Mouse (Mus musculus) heart, embryonic 11.5 days (tissue): ENCODE measurements around the gene Wipi1. TPM values are rescaled to one million over a fixed set of nuclear protein-coding genes. Genes with fewer than 3 reads are reported as not detected.

Experiments used
- ATAC-seq: fragments of 200-750 bp; cut with Nextera tagmentation; replicated peaks from 2 replicates; pipeline ENCODE4 v1.8.0; 2017; ENCODE audit warnings: moderate library complexity; ENCODE audit not compliant: insufficient number of reproducible peaks, low FRiP score, low TSS enrichment
- H3K27ac ChIP-seq: fragments of 300-500 bp; sonication (generic); 2 replicates; pipeline ENCODE4 v1.5.1; 2014; ENCODE audit warnings: mild to moderate bottlenecking, low read depth, low read length
- H3K27me3 ChIP-seq: fragments of 300-500 bp; sonication (generic); 2 replicates; pipeline ENCODE4 v1.6.1; 2014; ENCODE audit warnings: mild to moderate bottlenecking, low read length, mixed read lengths; ENCODE audit not compliant: control insufficient read depth, insufficient read depth
- H3K36me3 ChIP-seq: fragments of 300-500 bp; sonication (generic); 2 replicates; pipeline ENCODE4 v1.6.1; 2014; ENCODE audit warnings: mild to moderate bottlenecking, low read length, moderate library complexity, mixed read lengths; ENCODE audit not compliant: control insufficient read depth, insufficient read depth
- H3K4me1 ChIP-seq: fragments of 300-500 bp; sonication (generic); 2 replicates; pipeline ENCODE4 v1.6.1; 2014; ENCODE audit warnings: low read length; ENCODE audit not compliant: control insufficient read depth, insufficient read depth
- H3K4me2 ChIP-seq: fragments of 300-500 bp; sonication (generic); 2 replicates; pipeline ENCODE4 v1.6.1; 2014; ENCODE audit warnings: mild to moderate bottlenecking, moderate library complexity
- H3K4me3 ChIP-seq: fragments of 300-500 bp; sonication (generic); 2 replicates; pipeline ENCODE4 v1.5.1; 2014; ENCODE audit warnings: low read depth, low read length
- H3K9ac ChIP-seq: fragments of 300-500 bp; sonication (generic); 2 replicates; pipeline ENCODE4 v1.6.1; 2014; ENCODE audit warnings: mild to moderate bottlenecking, low read depth, low read length, moderate library complexity
- H3K9me3 ChIP-seq: fragments of 300-500 bp; sonication (generic); replicated peaks from 2 replicates; pipeline ENCODE4 v1.6.1; 2016; ENCODE audit warnings: low read length; ENCODE audit not compliant: control insufficient read depth
- WGBS: fragments of 180-500 bp; shearing (Covaris S2); extraction: QIAGEN DNeasy Blood & Tissue Kit; methylation state at CpG from one replicate; pipeline ENCODE4 v1.1.7; 2014; ENCODE audit not compliant: insufficient replicate concordance; 5-methylcytosine and 5-hydroxymethylcytosine counted together
- polyA plus RNA-seq: library from polyadenylated mRNA; unstranded; fragments of >200 nt; fragmentation: Nextera tagmentation; extraction: Ambion mirVana; gene quantifications from 2 replicates; pipeline ENCODE4 v1.2.1, GENCODE M21; 2014

The Wipi1 gene
- polyA plus RNA-seq, 1 experiment from 2014 or later = 23.6 TPM

DNA sequence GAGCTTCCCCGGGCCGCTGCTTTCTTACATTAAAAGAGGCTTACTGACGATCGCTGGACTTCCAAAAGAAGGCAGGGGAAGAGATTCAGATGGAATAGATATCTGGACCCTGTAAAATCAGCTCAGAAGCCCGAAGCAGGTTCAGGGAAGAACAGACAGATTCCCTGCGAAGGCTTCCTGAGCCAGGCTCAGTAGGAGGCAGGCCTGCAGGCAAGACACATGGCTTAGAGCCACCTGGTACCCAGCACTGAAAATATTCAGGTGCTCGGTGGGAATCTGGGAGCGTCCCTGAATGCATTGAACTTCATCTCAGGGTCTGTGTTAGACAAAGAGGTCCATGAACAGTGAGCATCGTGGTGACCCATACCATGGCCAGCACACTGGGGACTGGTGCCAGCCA is 31.8 kb downstream of the Wipi1 start:
- 87% methylated on average over 9 of the region's 9 CpGs for WGBS
- H3K27me3 ChIP-seq = no peaks in the 10 kb centered on the region
- H3K36me3 ChIP-seq = peaks cover 6% of the 10 kb centered on the region

DNA sequence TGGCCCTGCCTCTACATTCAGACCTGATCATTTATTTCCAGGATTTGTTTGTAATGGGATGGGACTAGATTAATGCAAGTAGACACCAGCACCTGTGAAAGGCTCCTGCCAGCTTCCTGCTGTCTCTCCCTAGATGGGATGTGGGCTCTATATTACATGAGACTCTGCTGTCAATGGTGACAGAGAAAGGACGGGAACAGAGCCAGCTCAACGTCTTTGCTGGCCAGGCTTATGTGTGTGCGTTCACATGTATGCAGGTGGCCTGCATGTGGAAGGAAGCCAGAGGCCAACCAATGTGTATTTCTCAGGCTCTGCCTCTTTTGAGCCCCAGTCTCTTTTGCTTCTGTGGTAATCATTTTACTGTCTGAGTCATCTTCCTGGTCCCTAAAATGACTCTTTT is 33.2 kb downstream of the Wipi1 start:
- Histone ChIP-seq H3K27me3 (no peaks in the 10 kb centered on the region), H3K36me3 (peaks cover 6% of the 10 kb centered on the region), H3K9me3 (no peaks in the 10 kb centered on the region), H3K4me2 (no peak overlapping the region), H3K27ac (no peak overlapping the region), H3K4me3 (no peak overlapping the region), H3K9ac (no peak overlapping the region), H3K4me1 (no peaks in the 10 kb centered on the region)
- ATAC-seq = no peak
- 87% methylated on average over 3 of the region's 3 CpGs for whole genome bisulfite sequencing

More for the DNA sequence above, 31.8 kb downstream of the Wipi1 start:
- Histone ChIP-seq H3K4me3 (no peak overlapping the region), H3K9me3 (no peaks in the 10 kb centered on the region), H3K4me2 (no peak overlapping the region), H3K27ac (no peak overlapping the region), H3K9ac (no peak overlapping the region), H3K4me1 (0 out of 2 replicates have a peak, but pooled peaks cover 2% of the 10 kb centered on the region)
- no peak for ATAC-seq

DNA sequence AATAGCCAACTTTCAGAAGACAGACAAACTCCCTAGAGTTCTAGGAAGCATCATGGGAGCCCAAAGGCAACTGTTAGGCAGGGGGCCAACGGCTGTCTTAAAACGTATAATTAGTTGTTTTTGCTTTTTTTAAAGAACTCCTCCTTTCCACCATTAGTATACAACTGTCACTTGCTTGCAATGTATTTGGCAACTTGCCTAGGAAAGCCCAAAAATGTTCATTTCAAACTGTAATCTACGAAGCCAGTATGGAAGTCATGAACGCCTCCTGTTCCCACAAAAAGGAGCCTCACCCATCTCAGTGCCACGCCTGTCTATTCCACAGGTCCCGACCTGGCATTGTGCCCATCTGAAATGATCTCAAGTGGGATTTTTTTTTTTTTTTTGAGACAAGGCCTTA is 35.9 kb downstream of the Wipi1 start:
- no peaks in the 10 kb centered on the region for H3K27me3 ChIP-seq
- no peaks in the 10 kb centered on the region for H3K9me3 ChIP-seq
- H3K36me3 ChIP-seq = peaks cover 6% of the 10 kb centered on the region
- no peak overlapping the region for H3K4me2 ChIP-seq
- H3K27ac ChIP-seq = no peak overlapping the region
- no peak overlapping the region for H3K4me3 ChIP-seq
- WGBS = 92% methylated on average over 6 of the region's 6 CpGs
- no peaks in the 10 kb centered on the region for H3K4me1 ChIP-seq
- no peak for ATAC-seq
- H3K9ac ChIP-seq = no peak overlapping the region

DNA sequence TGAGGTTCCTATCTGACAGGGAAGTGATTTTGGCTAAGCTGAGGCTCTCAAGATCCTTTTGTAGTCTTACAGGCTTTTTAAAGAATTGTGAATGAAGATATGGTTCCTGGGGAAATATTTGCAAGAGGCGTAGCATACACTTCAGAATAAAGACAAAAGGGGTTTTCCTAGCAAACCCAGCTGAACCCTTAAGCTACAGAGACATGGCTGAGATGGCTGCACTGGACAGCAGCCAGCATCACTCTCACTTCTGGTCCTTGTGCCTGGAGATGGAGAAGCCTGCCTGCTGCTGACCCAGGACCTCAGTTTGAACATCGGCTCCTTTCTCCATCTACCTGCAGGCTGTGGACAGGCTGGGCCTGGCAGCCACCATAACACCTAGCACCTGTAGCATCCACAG is 37.2 kb downstream of the Wipi1 start:
- Histone ChIP-seq H3K4me1 (no peaks in the 10 kb centered on the region), H3K9ac (no peak overlapping the region), H3K27ac (no peak overlapping the region), H3K9me3 (no peaks in the 10 kb centered on the region), H3K4me2 (no peak overlapping the region), H3K27me3 (no peaks in the 10 kb centered on the region), H3K36me3 (peaks cover 4% of the 10 kb centered on the region), H3K4me3 (no peak overlapping the region)
- no peak for ATAC-seq
- 80% methylated on average over 2 of the region's 2 CpGs for WGBS

DNA sequence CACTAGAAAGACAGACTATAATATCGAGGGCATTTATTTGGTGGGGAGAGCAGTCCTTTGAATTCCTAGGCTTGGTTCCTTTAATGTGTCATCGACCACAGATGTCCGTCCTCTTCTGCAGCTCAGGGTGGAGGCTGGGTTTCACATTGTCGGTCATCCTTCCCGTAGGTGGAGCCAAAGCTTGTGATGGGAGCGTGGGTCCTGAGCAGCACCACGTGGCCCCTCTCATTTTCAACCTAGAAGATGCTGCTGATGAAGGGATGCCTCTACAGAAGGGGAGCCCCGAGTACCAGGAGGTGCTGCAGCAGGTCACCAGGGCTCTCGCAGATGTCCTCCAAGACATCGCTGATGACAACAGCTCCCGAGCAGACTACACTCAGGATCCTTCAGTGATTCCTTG is 39.7 kb downstream of the Wipi1 start:
- Histone ChIP-seq H3K9ac (no peak overlapping the region), H3K27me3 (no peaks in the 10 kb centered on the region), H3K36me3 (no peaks in the 10 kb centered on the region), H3K27ac (no peak overlapping the region), H3K9me3 (no peaks in the 10 kb centered on the region), H3K4me2 (no peak overlapping the region), H3K4me1 (no peaks in the 10 kb centered on the region), H3K4me3 (no peak overlapping the region)
- no peak for ATAC-seq
- 77% methylated on average over 11 of the region's 11 CpGs for WGBS

DNA sequence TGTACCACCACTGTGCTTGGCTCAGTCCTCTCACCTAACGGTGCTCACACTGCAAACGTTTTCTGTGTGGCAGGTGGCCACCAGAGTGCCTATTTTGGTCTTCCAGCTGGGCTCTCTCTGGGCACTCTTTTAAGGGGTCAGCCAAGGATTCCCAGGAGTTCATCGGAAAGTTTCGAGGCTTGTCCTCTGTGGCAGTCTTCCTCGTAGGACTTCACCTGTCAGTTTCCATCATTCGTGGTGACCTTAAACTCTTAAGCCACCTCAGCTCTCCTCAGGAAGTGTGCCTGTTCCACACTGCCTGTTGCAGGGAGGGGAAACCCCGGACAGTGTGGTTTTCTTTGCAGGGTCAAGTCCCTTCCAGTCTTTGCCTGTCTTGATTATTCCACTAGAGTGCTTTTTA is 42.0 kb downstream of the Wipi1 start:
- ATAC-seq = no peak
- H3K4me2 ChIP-seq = no peak overlapping the region
- WGBS = 54% methylated on average over 7 of the region's 7 CpGs

DNA sequence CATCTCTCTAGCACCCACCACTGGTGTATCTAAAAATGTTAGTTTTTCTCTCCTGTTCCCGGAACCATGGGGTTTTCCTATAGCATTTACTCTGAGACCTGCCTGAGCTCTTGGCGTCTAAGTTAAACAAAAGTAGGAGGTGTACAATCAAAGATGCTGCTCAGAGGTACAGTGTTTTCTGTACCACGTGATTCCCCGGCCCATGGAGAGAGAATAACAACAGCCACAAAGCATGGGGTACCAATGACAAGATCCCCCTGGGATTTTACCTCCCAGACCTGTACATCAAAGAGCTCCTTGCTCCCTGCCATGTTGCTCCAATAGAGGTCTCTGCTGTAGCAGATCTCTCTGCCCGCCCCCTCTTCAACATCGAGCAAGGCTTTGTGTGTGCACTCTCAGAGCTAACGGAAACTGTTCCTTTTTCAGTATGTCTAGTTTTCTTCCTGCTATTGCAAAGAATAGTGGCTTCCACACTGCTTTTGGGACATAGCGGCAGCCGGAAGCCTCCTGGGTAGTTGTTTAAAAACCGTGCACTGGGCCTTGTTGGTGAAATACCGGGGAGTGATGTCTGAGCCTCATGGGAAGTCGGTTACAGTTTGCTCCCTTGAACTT is 42.7 kb downstream of the Wipi1 start:
- H3K36me3 ChIP-seq = no peaks in the 10 kb centered on the region
- no peak overlapping the region for H3K4me2 ChIP-seq
- H3K27me3 ChIP-seq = no peaks in the 10 kb centered on the region
- H3K27ac ChIP-seq = no peak overlapping the region
- H3K4me3 ChIP-seq = no peak overlapping the region
- 71% methylated on average over 12 of the region's 12 CpGs for WGBS
- H3K9me3 ChIP-seq = no peaks in the 10 kb centered on the region
- no peaks in the 10 kb centered on the region for H3K4me1 ChIP-seq
- no peak for ATAC-seq
- H3K9ac ChIP-seq = no peak overlapping the region

More for the DNA sequence above, 42.0 kb downstream of the Wipi1 start:
- Histone ChIP-seq H3K9me3 (no peaks in the 10 kb centered on the region), H3K36me3 (no peaks in the 10 kb centered on the region), H3K4me1 (no peaks in the 10 kb centered on the region), H3K4me3 (no peak overlapping the region), H3K9ac (no peak overlapping the region), H3K27ac (no peak overlapping the region), H3K27me3 (no peaks in the 10 kb centered on the region)

DNA sequence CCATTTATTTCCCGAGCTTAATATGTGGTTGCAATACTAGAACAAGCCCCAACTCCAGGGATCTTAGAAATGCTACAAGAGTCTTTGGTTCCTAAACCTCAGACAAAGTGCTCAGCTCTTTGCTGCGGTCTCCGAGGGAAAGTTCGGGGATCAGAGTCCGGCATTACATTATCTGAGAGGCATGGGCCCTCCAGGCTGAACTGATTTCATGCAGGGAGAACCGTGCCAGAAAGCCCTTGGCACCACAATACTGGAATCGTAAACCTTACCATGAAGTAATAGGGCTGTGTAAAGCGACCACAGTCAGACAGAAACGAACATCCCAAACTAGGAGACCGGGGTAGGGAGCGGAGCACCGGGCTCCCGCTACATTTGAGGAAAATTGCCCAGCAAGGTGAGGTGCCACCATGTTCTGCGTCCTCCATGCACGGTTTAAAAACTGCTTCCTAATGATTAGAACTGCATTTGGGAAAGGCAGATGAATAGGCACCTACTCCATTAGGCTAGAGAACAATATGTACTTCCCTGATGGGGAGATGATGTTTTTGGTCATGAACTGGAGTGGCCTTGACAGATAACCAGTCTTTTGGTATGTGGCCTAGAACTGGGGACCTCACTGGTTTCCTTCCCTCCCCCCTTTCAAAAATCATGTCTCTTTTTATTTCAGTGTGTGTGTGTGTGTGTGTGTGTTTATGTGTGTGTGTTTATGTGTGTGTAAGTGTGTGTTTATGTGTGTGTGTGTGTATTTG is 47.1 kb downstream of the Wipi1 start:
- Histone ChIP-seq H3K27ac (no peak overlapping the region), H3K4me3 (no peak overlapping the region), H3K36me3 (no peaks in the 10 kb centered on the region), H3K9ac (no peak overlapping the region), H3K27me3 (no peaks in the 10 kb centered on the region), H3K4me2 (no peak overlapping the region), H3K4me1 (peaks cover 10% of the 10 kb centered on the region), H3K9me3 (no peaks in the 10 kb centered on the region)
- 84% methylated on average over 15 of the region's 15 CpGs for WGBS
- ATAC-seq = no peak

DNA sequence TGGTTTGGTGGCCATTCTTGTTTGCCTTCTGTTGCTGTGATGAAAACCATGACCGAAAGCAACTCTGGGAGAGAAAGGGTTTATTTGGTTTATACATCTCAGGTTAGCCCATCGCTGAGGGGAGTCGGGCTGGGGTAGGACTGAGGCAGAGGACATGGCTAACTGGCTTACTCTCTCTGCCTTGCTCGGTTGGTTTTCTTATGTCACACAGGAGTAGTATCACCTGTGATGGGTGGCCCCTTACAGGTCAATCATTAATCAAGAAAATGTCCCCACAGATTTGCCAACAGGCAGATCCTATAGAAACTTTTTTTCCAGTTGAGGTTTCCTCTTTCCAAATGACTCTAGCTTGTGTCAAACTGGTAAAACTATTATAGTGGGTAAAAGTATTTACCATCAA is 48.1 kb downstream of the Wipi1 start:
- no peak overlapping the region for H3K4me3 ChIP-seq
- no peaks in the 10 kb centered on the region for H3K9me3 ChIP-seq
- no peak overlapping the region for H3K9ac ChIP-seq
- ATAC-seq = no peak
- H3K36me3 ChIP-seq = no peaks in the 10 kb centered on the region
- H3K27ac ChIP-seq = no peak overlapping the region
- H3K4me2 ChIP-seq = no peak overlapping the region
- H3K4me1 ChIP-seq = peaks cover 10% of the 10 kb centered on the region
- 84% methylated on average over 4 of the region's 4 CpGs for WGBS
- no peaks in the 10 kb centered on the region for H3K27me3 ChIP-seq
